Mouse (Mus musculus) midbrain, embryonic 10.5 days (tissue): ENCODE data around the gene B9d2. TPM values are rescaled to one million over a fixed set of nuclear protein-coding genes. Genes with fewer than 3 reads are reported as not detected.
"Not testable (repeated sequence)": the region's sequence is repeated elsewhere in the genome, so short reads cannot be mapped to it uniquely, and the experiment has no call there.

Experiments used
- DNase-seq: peaks from one replicate; pipeline ENCODE4 v3.0.0-alpha.2; 2017; ENCODE audit warnings: low spot score
- H3K27ac ChIP-seq: fragments of 300-500 bp; sonication (generic); replicated peaks from 2 replicates; pipeline ENCODE4 v1.5.1; 2016; ENCODE audit warnings: mild to moderate bottlenecking
- H3K27me3 ChIP-seq: fragments of 300-500 bp; sonication (generic); 2 replicates; pipeline ENCODE4 v1.6.1; 2016; ENCODE audit warnings: low read depth, mild to moderate bottlenecking; ENCODE audit not compliant: poor library complexity, severe bottlenecking
- H3K36me3 ChIP-seq: fragments of 300-500 bp; sonication (generic); 2 replicates; pipeline ENCODE4 v1.6.1; 2016; ENCODE audit warnings: mild to moderate bottlenecking, moderate library complexity
- H3K4me1 ChIP-seq: fragments of 300-500 bp; sonication (generic); 2 replicates; pipeline ENCODE4 v1.6.1; 2016
- H3K4me3 ChIP-seq: fragments of 300-500 bp; sonication (generic); 2 replicates; pipeline ENCODE4 v1.5.1; 2016; ENCODE audit warnings: mild to moderate bottlenecking, moderate library complexity
- H3K9me3 ChIP-seq: fragments of 300-500 bp; sonication (generic); replicated peaks from 2 replicates; pipeline ENCODE4 v1.6.1; 2016; ENCODE audit warnings: mild to moderate bottlenecking
- WGBS: fragments of 180-500 bp; shearing (Covaris S2); methylation state at CpG from one replicate; pipeline ENCODE4 v1.1.7; 2016; 5-methylcytosine and 5-hydroxymethylcytosine counted together
- polyA plus RNA-seq: library from polyadenylated mRNA; unstranded; fragments of >200 nt; fragmentation: Nextera tagmentation; extraction: Ambion mirVana; gene quantifications from 2 replicates; pipeline ENCODE4 v1.2.1, GENCODE M21; 2016

The B9d2 gene
- polyA plus RNA-seq, 1 experiment from 2014 or later, result 38.9 TPM

DNA sequence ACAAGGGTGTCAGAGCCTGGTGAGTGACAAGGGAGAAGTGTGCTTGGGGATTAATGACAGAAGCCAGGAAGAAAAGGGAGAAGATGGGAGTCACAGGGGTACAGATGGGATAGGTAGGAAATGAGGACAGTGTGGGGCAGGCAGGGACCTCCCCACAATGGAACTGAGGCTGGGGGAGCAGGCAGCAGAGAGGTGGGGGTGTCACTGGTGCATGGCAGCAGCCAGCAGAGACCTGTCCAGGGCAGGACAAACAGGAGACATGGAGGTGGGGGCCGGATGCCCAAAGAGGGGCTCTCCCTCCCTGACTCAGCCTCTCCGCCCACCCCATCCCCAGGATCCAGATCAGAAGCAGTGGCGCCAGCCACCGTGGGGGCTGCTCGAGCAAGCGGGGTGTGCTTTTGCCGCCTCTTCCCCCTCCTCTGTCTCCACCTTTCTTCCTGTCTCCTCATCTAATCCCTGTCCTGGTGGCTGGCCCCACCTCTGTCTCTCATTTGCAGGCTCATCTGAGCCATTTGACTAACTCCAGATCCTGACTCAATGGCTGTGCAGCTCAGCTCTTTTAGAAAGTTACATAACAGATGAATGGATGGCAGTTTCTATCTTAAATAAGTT is 30.0 kb downstream of the B9d2 start:
- H3K36me3 ChIP-seq, result peaks cover 42% of the 10 kb centered on the region
- H3K4me3 ChIP-seq, result peak overlapping the region; percentile 17; the same call in 1 of the 2 replicates
- H3K27me3 ChIP-seq, result peaks cover 6% of the 10 kb centered on the region; the same call in 1 of the 2 replicates
- 4% methylated on average over 7 of the region's 7 CpGs for WGBS
- H3K27ac ChIP-seq, result peak overlapping the region; percentile 72
- H3K9me3 ChIP-seq, result no peaks in the 10 kb centered on the region
- H3K4me1 ChIP-seq, result peaks cover 31% of the 10 kb centered on the region
- no peak for DNase-seq

DNA sequence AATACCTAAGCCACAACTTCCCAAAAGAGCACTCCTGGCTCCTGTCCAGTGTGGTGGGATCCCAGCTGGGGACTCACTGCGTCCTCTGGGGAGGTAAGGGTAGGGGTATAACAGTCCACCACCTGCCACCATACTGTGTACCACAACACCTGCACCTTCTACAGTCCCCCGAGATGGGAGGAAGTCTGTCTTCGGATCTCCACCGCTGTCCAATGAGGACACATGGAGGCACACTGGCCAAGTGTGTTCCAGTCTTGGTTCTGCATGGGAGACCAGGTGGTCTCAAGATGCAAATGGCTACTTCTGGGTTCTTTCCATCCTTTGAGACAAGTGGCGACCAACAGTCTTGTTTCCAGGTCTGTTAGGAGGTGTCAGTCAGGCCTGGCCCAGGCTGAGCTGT is 30.6 kb downstream of the B9d2 start:
- no peak overlapping the region for H3K4me3 ChIP-seq
- no peak for DNase-seq
- H3K9me3 ChIP-seq, result no peaks in the 10 kb centered on the region
- peaks cover 47% of the 10 kb centered on the region for H3K36me3 ChIP-seq
- 65% methylated on average over 5 of the region's 5 CpGs for WGBS
- H3K27me3 ChIP-seq, result 0 out of 2 replicates have a peak, but pooled peaks cover 1% of the 10 kb centered on the region
- peak overlapping the region; percentile 72; the same call in 1 of the 2 replicates for H3K27ac ChIP-seq
- peaks cover 31% of the 10 kb centered on the region for H3K4me1 ChIP-seq

DNA sequence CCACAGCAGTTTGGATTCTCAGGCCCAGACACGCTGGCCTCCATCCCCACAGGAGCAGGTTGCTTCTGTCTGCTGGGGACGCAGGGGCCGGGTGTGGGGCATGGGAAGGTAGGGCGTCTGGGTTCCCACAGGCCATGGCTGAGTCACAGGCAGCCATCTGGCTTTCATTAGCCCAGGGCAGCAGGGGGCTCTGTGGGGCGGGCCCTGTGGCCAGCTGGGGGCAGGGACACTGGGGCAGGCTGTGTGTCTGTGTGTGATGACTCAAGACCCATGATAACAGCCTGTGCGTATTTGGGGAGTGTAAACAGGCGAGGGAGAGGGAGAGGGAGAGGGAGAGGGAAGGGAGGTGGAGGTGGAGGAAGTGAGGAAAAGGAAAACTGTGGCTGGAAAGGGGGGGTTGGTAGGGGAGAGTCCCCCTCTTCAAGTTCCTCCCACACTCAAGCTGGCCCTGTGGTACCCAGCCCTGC is 31.2 kb downstream of the B9d2 start:
- no peaks in the 10 kb centered on the region for H3K27me3 ChIP-seq
- peak; percentile 41 for DNase-seq
- H3K4me3 ChIP-seq, result no peak overlapping the region
- H3K36me3 ChIP-seq, result peaks cover 48% of the 10 kb centered on the region
- 0 out of 2 replicates have a peak overlapping the region, but pooled peaks have one; percentile 23 for H3K27ac ChIP-seq
- whole genome bisulfite sequencing, result 36% methylated on average over 7 of the region's 7 CpGs
- peaks cover 31% of the 10 kb centered on the region for H3K4me1 ChIP-seq
- H3K9me3 ChIP-seq, result no peaks in the 10 kb centered on the region

DNA sequence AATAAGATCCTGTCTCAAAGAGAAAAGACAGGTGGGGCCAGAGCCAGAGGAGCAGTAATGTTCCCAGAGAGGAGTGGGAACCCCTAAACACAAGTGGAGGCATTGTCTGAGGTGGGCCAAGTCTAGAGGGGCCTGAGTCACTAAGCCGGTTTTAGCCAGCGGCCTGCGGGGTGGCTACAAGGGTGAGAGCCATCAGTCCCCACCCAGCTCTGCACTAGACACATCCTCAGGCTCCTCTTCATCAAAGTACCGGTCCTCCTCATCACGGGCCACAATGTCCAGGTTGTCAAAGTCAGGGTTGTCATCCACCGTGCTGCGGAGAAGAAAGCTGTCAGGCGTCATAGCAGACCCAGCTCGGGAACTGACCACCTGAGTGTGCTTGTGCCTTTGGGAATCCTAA is 32.2 kb downstream of the B9d2 start:
- 90% methylated on average over 9 of the region's 9 CpGs for WGBS
- no peaks in the 10 kb centered on the region for H3K9me3 ChIP-seq
- no peak for DNase-seq
- no peak overlapping the region for H3K4me3 ChIP-seq
- no peak overlapping the region for H3K27ac ChIP-seq
- H3K4me1 ChIP-seq, result peaks cover 36% of the 10 kb centered on the region
- no peaks in the 10 kb centered on the region for H3K27me3 ChIP-seq
- peaks cover 48% of the 10 kb centered on the region for H3K36me3 ChIP-seq

DNA sequence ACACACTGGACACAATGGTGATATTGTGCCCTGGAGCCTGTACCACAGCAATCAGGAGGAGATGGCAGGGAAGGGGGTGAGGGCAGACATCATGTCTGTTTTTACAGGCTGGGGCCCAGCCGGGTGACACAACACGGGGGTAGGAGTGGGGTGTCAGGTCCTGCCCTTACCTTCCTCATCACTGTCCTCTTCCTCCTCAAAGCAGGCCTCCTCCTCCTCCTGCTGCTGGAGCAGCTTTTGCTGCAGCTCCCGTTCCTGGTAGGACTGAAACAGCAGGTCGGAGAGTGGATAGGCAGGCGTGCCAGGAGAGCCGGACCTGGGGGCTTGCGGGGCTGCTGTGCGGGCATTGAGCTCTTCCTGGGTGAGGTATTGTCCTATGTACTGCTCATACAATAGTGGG is 34.0 kb downstream of the B9d2 start:
- DNase-seq, result no peak
- Histone ChIP-seq H3K4me1 (peaks cover 47% of the 10 kb centered on the region), H3K36me3 (peaks cover 48% of the 10 kb centered on the region), H3K27ac (no peak overlapping the region), H3K4me3 (no peak overlapping the region), H3K27me3 (no peaks in the 10 kb centered on the region), H3K9me3 (no peaks in the 10 kb centered on the region)
- 98% methylated on average over 8 of the region's 8 CpGs for WGBS

DNA sequence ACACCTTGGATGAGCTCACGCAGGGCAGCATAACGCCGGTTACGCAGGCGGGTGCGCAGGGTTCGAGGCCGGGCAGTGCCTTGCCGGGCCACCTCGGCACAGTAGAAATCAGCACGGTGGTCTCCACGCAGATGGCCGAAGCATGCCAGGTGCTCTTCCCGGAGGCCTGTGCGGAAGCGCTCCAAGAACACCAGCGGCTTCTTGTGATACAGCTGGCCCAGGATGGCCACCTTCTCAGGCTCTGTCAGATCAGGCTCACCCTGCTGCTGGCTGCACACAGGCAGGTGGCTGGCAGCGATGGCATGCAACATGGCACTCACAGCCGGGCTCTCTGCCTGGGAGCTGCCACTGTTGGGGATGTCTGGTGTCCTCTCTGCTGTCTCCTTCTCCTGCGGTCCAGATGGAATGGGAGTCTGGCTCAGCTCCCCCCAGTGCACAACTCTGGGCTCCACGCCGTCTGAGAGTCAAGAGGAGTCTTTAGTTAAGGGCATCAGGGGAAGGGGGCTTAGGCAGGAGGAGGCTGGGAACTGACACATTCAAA is 35.2 kb downstream of the B9d2 start:
- no peaks in the 10 kb centered on the region for H3K9me3 ChIP-seq
- H3K36me3 ChIP-seq, result peaks cover 59% of the 10 kb centered on the region
- no peak overlapping the region for H3K27ac ChIP-seq
- WGBS, result 96% methylated on average over 22 of the region's 22 CpGs
- H3K4me1 ChIP-seq, result peaks cover 36% of the 10 kb centered on the region
- no peak for DNase-seq
- H3K27me3 ChIP-seq, result no peaks in the 10 kb centered on the region
- no peak overlapping the region for H3K4me3 ChIP-seq

DNA sequence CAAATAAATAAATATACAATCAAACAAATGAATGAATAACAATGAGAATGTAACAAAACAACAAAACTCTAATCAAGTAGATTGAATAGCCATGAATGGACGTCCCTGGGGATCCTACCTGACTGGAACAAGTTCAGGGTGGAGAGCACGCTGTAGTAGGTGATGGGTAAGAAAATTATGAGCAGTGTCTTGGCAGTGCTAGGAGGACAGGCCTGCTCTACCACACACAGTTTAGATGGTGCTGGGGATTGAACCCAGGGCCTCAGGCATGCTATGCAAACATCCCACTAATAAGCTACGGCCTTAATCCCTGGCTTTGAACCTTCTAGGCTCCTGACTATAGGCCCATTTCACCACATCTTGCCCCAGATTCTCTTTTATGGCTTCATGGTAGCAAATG is 36.9 kb downstream of the B9d2 start:
- DNase-seq, result no peak
- H3K9me3 ChIP-seq, result no peaks in the 10 kb centered on the region
- no peak overlapping the region for H3K27ac ChIP-seq
- H3K36me3 ChIP-seq, result peaks cover 64% of the 10 kb centered on the region
- peak overlapping the region; percentile 78 for H3K4me3 ChIP-seq
- no peaks in the 10 kb centered on the region for H3K27me3 ChIP-seq
- peaks cover 19% of the 10 kb centered on the region for H3K4me1 ChIP-seq
- WGBS, result 95% methylated on average over 3 of the region's 3 CpGs

DNA sequence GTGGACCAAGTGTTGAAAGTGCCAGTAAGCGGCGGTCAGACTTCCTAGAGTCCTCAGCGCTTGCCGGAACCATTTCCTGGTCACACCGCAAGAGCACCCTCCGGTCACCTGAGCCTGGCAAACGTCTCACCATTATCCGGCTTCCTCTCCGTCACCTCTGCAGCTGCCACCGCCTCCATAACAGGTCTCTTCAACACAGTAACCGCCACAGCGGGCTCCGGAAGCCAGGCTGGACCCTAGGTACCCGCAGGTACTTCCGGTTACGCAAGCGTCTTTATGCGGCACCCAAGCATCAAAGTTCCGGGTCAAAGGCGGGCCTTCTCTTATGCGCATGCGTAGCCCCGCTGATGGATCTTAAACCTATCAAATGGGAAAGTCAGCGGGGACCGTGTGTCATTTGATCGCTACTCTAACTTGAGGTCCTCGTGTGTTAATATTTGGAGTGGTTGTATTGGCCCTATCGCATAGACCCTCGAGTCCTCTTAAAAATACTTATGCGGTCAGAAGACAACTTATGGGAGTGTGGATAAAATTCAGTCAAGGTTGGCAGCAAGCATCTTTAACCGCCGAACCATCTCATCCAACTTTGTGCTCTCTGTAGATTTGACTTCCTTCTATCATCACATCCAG is 38.3 kb downstream of the B9d2 start, which contains the start of gene Ccdc97:
Ccdc97 (minus strand) TSS at position 301 of the 630 bp plus-strand sequence.
- WGBS, result 4% methylated on average over 32 of the region's 32 CpGs
- peak; percentile 89 for DNase-seq
- peaks cover 64% of the 10 kb centered on the region for H3K36me3 ChIP-seq
- peak within 1 kb of the TSS; percentile 78 for H3K4me3 ChIP-seq
- no peaks in the 10 kb centered on the region for H3K27me3 ChIP-seq
- H3K4me1 ChIP-seq, result peaks cover 18% of the 10 kb centered on the region
- no peaks in the 10 kb centered on the region for H3K9me3 ChIP-seq
- peak within 1 kb of the TSS; percentile 87 for H3K27ac ChIP-seq

DNA sequence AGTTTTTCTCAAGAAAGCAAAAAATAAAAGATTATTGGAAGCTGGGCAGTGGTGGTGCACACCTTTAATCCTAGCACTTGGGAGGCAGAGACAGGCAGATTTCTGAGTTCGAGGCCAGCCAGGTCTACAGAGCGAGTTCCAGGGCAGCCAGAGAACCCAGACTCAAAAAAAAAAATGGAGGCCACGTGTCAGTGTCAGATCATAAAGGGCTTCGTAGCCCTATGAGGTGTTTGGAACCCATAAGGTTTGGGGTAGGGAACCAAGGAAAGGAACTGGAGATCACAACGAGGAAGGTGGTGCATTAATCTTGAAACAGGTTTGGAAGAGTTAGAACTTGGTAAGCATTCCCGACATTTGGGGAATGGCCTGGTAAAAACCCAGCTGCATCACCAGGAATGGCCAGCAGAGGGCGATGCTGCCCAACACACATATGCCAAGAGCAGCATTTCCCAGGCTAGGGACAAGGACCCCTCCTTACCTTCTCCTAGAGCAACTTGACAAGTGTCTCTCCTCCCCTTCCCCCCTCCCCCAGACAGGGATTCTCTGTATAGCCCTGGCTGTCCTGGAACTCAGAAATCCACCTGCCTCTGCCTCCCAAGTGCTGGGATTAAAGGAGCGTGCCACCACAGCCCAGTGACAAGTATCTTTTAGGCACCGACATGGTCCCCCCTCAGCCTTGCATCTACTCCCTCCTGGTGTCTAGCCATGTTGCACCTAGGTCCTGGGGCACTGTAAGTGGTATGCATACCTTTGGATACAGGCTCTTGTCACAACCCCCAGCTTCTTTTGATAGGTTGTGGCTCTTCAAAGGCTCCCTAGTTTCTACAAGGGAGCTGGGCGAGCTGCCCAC is 39.4 kb downstream of the B9d2 start:
- peaks cover 18% of the 10 kb centered on the region for H3K4me1 ChIP-seq
- DNase-seq, result peak; percentile 82
- H3K4me3 ChIP-seq, result peak overlapping the region; percentile 78; the same call in 1 of the 2 replicates
- peaks cover 64% of the 10 kb centered on the region for H3K36me3 ChIP-seq
- 64% methylated on average over 10 of the region's 10 CpGs for WGBS
- H3K27me3 ChIP-seq, result no peaks in the 10 kb centered on the region
- no peaks in the 10 kb centered on the region for H3K9me3 ChIP-seq
- H3K27ac ChIP-seq, result no peak overlapping the region

DNA sequence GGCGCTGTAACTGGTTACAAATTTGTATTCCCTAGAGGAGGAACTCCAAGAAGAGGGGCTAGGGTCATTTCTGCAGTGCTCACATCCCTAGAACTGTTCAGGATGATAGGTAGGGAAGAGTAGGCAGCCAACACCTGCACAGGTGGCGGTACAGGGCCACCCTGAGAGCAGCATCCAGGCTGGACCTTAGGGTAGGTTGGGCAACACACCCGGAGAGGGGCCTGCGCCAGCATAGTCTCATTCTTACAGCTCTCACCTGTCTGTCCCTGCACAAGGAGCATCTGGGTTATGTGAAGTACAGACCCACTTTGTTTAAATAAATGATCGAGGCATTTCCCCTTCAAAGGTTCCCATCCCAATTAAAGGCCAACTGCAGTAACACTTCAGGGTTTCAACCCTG is 40.2 kb downstream of the B9d2 start:
- H3K36me3 ChIP-seq, result peaks cover 64% of the 10 kb centered on the region
- WGBS, result 92% methylated on average over 5 of the region's 5 CpGs

DNA sequence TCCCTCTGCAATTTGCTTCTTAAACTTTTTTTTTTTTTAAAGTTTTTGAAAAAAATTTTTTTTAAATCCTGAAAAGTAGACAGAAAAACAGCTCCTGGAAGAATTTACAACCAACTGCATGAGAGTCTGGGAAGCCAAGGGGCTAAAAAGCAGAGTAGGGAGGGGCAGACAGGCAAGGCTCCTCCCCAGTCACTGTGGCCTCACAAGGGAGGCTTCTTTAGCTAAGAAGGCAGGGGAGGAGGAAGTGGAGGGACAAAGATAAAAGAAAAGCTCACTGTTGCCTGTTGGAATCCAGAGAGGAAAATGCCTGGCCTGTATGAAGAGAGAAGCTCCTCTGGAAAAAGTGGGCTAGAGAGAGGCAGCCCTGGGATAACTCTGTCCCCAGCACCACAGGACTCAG is 41.2 kb downstream of the B9d2 start:
- DNase-seq, H3K9me3 ChIP-seq, H3K27ac ChIP-seq, H3K27me3 ChIP-seq, H3K4me3 ChIP-seq: not testable (repeated sequence)
- Histone ChIP-seq H3K4me1 (peaks cover 18% of the 10 kb centered on the region), H3K36me3 (peaks cover 69% of the 10 kb centered on the region)

More for the DNA sequence above, 40.2 kb downstream of the B9d2 start:
- Histone ChIP-seq H3K27me3 (no peaks in the 10 kb centered on the region), H3K4me3 (no peak overlapping the region), H3K4me1 (peaks cover 18% of the 10 kb centered on the region), H3K9me3 (no peaks in the 10 kb centered on the region), H3K27ac (no peak overlapping the region)
- DNase-seq, result no peak

DNA sequence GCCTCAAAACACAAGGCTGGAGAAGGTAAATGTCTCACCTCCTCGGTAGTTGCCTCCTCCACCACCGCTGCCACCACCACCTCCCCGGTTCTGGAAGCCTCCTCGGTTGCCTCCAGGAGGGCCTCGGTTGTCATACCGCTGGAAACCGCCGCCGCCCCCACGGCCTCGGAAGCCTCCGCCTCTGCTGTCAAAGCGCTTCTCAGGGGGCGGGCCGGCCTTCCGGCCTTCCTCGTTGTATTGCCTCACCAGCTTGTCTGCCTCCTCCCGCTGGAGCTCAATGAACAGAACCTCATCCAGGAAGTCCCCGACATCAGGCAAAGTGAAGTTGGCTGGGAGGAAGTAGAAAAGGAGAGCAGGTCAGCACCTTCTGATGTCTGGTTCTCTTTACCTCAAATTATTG is 45.3 kb downstream of the B9d2 start:
- Histone ChIP-seq H3K9me3 (no peaks in the 10 kb centered on the region), H3K36me3 (peaks cover 97% of the 10 kb centered on the region), H3K4me1 (no peaks in the 10 kb centered on the region), H3K27ac (no peak overlapping the region), H3K27me3 (no peaks in the 10 kb centered on the region), H3K4me3 (no peak overlapping the region)
- 89% methylated on average over 19 of the region's 19 CpGs for WGBS
- no peak for DNase-seq
